Mouse (Mus musculus) liver, embryonic 14.5 days (tissue): ENCODE measurements around the gene Stxbp5. TPM values are rescaled to one million over a fixed set of nuclear protein-coding genes. Genes with fewer than 3 reads are reported as not detected.
A peak's percentile ranks its signal among the peaks of the same experiment; 100 is the strongest.

Source experiments
- ATAC-seq: fragments of 200-750 bp; cut with Nextera tagmentation; 2 replicates; pipeline ENCODE4 v1.8.0; 2017; ENCODE audit warnings: moderate number of reproducible peaks, mild to moderate bottlenecking, moderate library complexity; ENCODE audit not compliant: insufficient read depth
- DNase-seq, 3 experiments: peaks; one replicate each; pipeline ENCODE4 v3.0.0-alpha.2; 2012 to 2013; ENCODE audit warnings: low read depth in 3 of 3, low spot score in 3 of 3
- H3K27ac ChIP-seq: fragments of 300-500 bp; sonication (generic); 2 replicates; pipeline ENCODE4 v1.5.1; 2014; ENCODE audit warnings: moderate library complexity, mild to moderate bottlenecking, control low read depth, inconsistent platforms
- H3K27me3 ChIP-seq: fragments of 300-500 bp; sonication (generic); 2 replicates; pipeline ENCODE4 v1.6.1; 2014; ENCODE audit warnings: mild to moderate bottlenecking, low read length, moderate library complexity; ENCODE audit not compliant: control insufficient read depth, insufficient read depth
- H3K36me3 ChIP-seq: fragments of 300-500 bp; sonication (generic); replicated peaks from 2 replicates; pipeline ENCODE4 v1.6.1; 2014; ENCODE audit warnings: low read depth; ENCODE audit not compliant: control insufficient read depth, insufficient read depth
- H3K4me1 ChIP-seq, 2 experiments: fragments of 200-500 bp in 1 of 2; fragments of 300-500 bp in 1 of 2; sonication (generic) in 1 of 2; replicated peaks; 2 replicates each; pipeline ENCODE4 v1.6.1; 2012 to 2014; ENCODE audit warnings: antibody characterized with exemption in 1 of 2, inconsistent platforms in 1 of 2, low read length in 1 of 2; ENCODE audit not compliant: control insufficient read depth in 2 of 2, insufficient read depth in 2 of 2
- H3K4me2 ChIP-seq: fragments of 300-500 bp; sonication (generic); 2 replicates; pipeline ENCODE4 v1.6.1; 2014; ENCODE audit warnings: low read depth, mild to moderate bottlenecking, control low read depth, moderate library complexity
- H3K4me3 ChIP-seq, 2 experiments: fragments of 200-500 bp in 1 of 2; fragments of 300-500 bp in 1 of 2; sonication (generic) in 1 of 2; 2 replicates each; pipeline ENCODE4 v1.5.1; 2012 to 2014; ENCODE audit warnings: low read depth in 2 of 2, low read length in 2 of 2, mild to moderate bottlenecking in 2 of 2, control low read depth in 1 of 2, inconsistent platforms in 1 of 2, moderate library complexity in 1 of 2; ENCODE audit not compliant: insufficient read depth in 1 of 2
- H3K9ac ChIP-seq: fragments of 300-500 bp; sonication (generic); replicated peaks from 2 replicates; pipeline ENCODE4 v1.6.1; 2014; ENCODE audit warnings: mild to moderate bottlenecking, control low read depth, moderate library complexity
- H3K9me3 ChIP-seq: fragments of 300-500 bp; sonication (generic); 2 replicates; pipeline ENCODE4 v1.6.1; 2016; ENCODE audit warnings: low read length, mixed read lengths; ENCODE audit not compliant: control insufficient read depth
- CTCF ChIP-seq: IDR thresholded peaks from 2 replicates; pipeline ENCODE4 v1.5.1; 2016; ENCODE audit warnings: antibody characterized with exemption, low read depth, control low read depth
- EP300 ChIP-seq: IDR thresholded peaks from 2 replicates; pipeline ENCODE4 v1.6.1; 2016; ENCODE audit warnings: antibody characterized with exemption, low read depth
- WGBS: fragments of 180-500 bp; shearing (Covaris S2); extraction: QIAGEN DNeasy Blood & Tissue Kit; methylation state at CpG from one replicate; pipeline ENCODE4 v1.1.7; 2014; ENCODE audit not compliant: insufficient replicate concordance; 5-methylcytosine and 5-hydroxymethylcytosine counted together
- polyA plus RNA-seq, 2 experiments: library from polyadenylated mRNA; depleted of rRNA in 1 of 2; stranded (reverse) in 1 of 2; unstranded in 1 of 2; fragments of >200 nt; fragmentation: Nextera tagmentation in 1 of 2; extraction: Ambion mirVana in 1 of 2; gene quantifications; 2 replicates each; pipeline versions ENCODE4 v1.2.1 to v1.2.3; 2012 to 2014

The Stxbp5 gene
- polyA plus RNA-seq, 2 experiments: 3.3 to 4.6 TPM

DNA sequence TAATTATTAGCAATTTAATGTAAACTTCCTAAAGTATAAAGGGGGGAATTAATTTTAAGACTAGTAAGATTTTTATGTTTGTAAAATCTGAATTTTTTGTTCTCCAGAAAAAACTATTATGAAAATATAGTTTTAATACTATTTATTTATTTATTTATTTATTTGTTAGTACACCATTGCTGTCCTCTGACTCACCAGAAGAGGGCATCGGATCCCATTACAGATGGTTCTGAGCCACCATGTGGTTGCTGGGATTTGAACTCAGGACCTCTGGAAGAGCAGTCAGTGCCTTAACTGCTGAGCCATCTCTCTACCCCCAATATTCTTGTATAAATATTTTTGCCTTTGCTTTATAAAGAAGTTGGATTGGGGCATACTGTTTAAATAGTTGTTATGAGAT, 104.5 kb downstream of the Stxbp5 start:
- Histone ChIP-seq H3K9ac (no peak overlapping the region), H3K27me3 (no peaks in the 10 kb centered on the region), H3K36me3 (no peaks in the 10 kb centered on the region; the same call in 1 of the 2 replicates), H3K4me1 (peaks cover 0 to 5% of the 10 kb centered on the region in 2 experiments; a peak in 2 of 4 replicates), H3K4me3 (no peak overlapping the region), H3K9me3 (no peaks in the 10 kb centered on the region), H3K4me2 (no peak overlapping the region), H3K27ac (no peak overlapping the region)
- ATAC-seq (no peak), DNase-seq (no peak)
- no peak for TF ChIP-seq EP300
- TF ChIP-seq CTCF: peak; percentile 23; the same call in 1 of the 2 replicates
- WGBS: 73% methylated on average over 1 of the region's 1 CpGs

DNA sequence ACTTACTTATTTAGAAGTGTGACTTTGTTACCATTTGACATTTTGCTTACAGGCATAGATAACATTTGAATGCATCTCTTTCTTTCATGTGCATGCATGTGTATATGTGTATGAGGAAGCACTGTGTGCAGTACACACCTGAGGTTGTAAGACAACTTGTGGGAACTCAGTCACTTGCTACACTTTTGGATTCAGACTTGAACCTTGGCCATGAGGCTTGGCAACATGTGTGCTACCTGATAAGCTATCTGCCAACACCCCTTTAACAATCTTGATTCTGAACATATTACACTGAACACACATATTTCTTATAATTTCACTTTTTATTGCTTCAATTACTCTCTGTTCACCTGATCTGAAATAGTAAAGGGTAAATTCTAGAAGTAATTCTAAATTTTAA, 106.5 kb downstream of the Stxbp5 start:
- Histone ChIP-seq H3K4me3 (no peak overlapping the region), H3K9ac (no peak overlapping the region), H3K36me3 (no peaks in the 10 kb centered on the region; the same call in 1 of the 2 replicates), H3K4me1 (peaks cover 0 to 5% of the 10 kb centered on the region in 2 experiments; a peak in 2 of 4 replicates), H3K27me3 (no peaks in the 10 kb centered on the region), H3K4me2 (no peak overlapping the region), H3K9me3 (no peaks in the 10 kb centered on the region), H3K27ac (no peak overlapping the region)
- ATAC-seq (no peak), DNase-seq (peak in 2 of 3 experiments; percentile 4 to 6)
- TF ChIP-seq EP300 (0 out of 2 replicates have a peak, but pooled peaks have one; percentile 22), CTCF (no peak)

DNA sequence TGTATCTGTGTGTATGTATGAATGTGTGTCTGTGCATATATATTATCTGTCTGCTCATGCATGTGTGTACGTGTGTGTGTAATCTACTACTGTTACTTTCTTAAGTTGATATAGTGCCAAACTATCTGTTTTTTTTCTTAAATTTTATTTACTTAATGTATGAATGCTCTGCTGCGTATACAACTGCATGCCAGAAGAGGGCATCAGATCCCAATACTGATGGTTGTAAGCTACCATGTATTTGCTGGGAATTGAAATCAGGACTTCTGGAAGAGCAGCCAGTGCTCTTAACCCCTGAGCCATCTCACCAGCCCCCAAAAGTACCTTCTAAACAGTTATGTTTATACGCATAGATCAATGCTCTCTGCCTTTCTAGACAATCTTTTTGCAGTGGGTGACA, 109.9 kb downstream of the Stxbp5 start:
- Histone ChIP-seq H3K4me3 (no peak overlapping the region), H3K4me2 (no peak overlapping the region), H3K9ac (no peak overlapping the region), H3K9me3 (no peaks in the 10 kb centered on the region), H3K4me1 (peaks cover 0 to 5% of the 10 kb centered on the region in 2 experiments; a peak in 2 of 4 replicates), H3K27me3 (no peaks in the 10 kb centered on the region), H3K36me3 (no peaks in the 10 kb centered on the region), H3K27ac (no peak overlapping the region)
- WGBS: 68% methylated on average over 3 of the region's 3 CpGs
- ATAC-seq (no peak), DNase-seq (no peak)
- TF ChIP-seq EP300 (no peak), CTCF (0 out of 2 replicates have a peak, but pooled peaks have one; percentile 9)

DNA sequence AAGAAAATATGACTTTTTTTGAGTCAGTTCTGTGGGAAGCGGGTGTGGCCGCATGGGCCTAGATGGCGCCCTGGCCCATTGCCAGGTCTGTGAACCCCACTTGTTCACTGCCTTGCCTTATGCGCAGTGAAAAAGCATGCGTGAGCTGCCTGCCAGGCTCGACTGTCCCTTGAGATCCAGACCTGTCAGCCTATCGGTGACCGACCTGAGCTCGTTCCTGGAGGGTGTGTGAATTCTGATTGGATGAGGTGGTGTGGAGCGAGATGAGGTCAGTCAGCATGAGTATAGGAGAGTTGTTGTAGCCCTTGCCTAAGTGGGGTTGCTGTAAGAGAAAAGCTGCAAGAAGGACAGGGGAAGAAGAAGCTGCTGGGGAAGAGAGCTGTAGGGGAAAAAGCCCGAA, 114.4 kb downstream of the Stxbp5 start:
- WGBS: 86% methylated on average over 11 of the region's 11 CpGs
- no peak overlapping the region for H3K27ac ChIP-seq

DNA sequence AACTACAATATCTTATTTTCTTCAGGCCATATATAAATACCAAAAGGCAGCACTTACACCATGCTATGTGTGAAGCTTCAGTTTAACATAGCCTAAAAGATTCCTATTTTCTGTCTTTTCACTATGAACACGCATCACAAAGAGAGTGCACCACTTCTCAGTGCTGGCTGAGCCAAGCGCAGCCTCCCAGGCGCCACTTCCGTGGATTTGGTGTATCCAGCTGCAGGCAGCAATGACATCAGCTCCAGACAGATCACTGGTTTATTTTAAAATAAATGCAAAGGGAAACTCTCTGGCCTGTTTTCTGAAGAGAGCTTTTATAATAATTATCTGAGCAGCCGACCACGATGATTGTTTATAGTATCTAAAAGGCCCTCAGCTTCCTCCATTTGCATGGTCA, 115.2 kb downstream of the Stxbp5 start:
- no peak overlapping the region for H3K4me2 ChIP-seq
- no peak overlapping the region for H3K4me3 ChIP-seq
- no peaks in the 10 kb centered on the region for H3K4me1 ChIP-seq
- H3K36me3 ChIP-seq: no peaks in the 10 kb centered on the region
- 80% methylated on average over 6 of the region's 6 CpGs for WGBS
- no peak for ATAC-seq
- no peak overlapping the region for H3K27ac ChIP-seq
- no peaks in the 10 kb centered on the region for H3K9me3 ChIP-seq
- no peaks in the 10 kb centered on the region for H3K27me3 ChIP-seq
- no peak overlapping the region for H3K9ac ChIP-seq
- no peak for TF ChIP-seq EP300
- no peak for TF ChIP-seq CTCF
- DNase-seq: no peak

More for the DNA sequence above, 114.4 kb downstream of the Stxbp5 start:
- Histone ChIP-seq H3K9me3 (no peaks in the 10 kb centered on the region), H3K4me1 (no peaks in the 10 kb centered on the region), H3K36me3 (no peaks in the 10 kb centered on the region), H3K4me2 (no peak overlapping the region), H3K27me3 (no peaks in the 10 kb centered on the region), H3K9ac (no peak overlapping the region), H3K4me3 (no peak overlapping the region)
- ATAC-seq: no peak
- DNase-seq: no peak
- TF ChIP-seq EP300 (no peak), CTCF (no peak)
